Mouse (Mus musculus): ENCODE data around the gene Il22ra2. TPM values are rescaled to one million over a fixed set of nuclear protein-coding genes. Genes with fewer than 3 reads are reported as not detected.

Gene Il22ra2
- polyA plus RNA-seq, 1 experiment from 2014 or later = not detected

DNA sequence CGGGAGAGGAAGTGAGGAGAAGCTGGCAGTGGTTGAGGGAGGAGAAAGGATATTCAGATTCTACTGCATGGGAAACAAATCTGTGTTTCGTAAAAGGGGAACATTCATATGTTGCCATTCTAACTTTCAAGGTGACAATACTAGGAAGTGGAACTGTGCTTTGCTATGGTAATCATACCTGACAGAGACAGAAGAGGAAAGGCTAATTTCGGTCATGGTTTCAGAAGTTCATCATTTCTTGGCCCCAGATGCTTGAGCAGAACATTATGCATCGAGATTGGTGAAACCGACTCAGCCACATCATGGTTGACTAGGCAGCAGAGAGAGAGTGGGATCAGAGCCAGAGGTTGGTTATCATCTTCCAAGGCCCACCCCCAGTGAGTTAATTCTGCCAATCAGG is 47.2 kb downstream of the Il22ra2 start:
- H3K36me3 ChIP-seq = no peaks in the 10 kb centered on the region
- H3K4me1 ChIP-seq (replicated peaks) = no peaks in the 10 kb centered on the region
- no peak overlapping the region for H3K4me3 ChIP-seq (replicated peaks)
- H3K27me3 ChIP-seq (replicated peaks) = no peaks in the 10 kb centered on the region
- H3K9ac ChIP-seq = no peak overlapping the region
- ATAC-seq = no peak
- H3K4me2 ChIP-seq (replicated peaks) = no peak overlapping the region
- WGBS = 87% methylated on average over 5 of the region's 5 CpGs
- H3K27ac ChIP-seq = no peak overlapping the region
- no peaks in the 10 kb centered on the region for H3K9me3 ChIP-seq

DNA sequence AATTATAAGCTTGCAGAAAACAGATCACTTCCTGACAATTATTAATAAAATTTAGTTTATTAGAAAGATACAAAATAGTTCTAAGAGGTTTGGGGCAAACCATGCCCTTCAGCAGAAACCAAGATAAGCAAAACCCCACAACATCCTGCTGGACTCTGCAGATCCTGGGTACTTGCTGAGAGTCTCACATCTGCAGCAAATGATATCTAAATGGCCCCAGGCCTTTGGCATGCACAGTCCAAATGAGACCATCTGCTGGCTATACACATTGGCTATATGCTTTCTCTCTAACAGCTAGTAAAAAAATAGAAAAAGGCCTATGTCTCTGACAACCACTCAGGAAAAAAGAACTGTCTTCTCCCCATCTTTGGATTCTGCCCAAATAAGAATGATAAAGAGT is 50.2 kb downstream of the Il22ra2 start:
- Histone ChIP-seq H3K9ac (no peak overlapping the region), H3K4me3 (replicated peaks) (no peak overlapping the region), H3K4me1 (replicated peaks) (no peaks in the 10 kb centered on the region), H3K4me2 (replicated peaks) (no peak overlapping the region), H3K27ac (no peak overlapping the region), H3K36me3 (no peaks in the 10 kb centered on the region), H3K27me3 (replicated peaks) (no peaks in the 10 kb centered on the region), H3K9me3 (no peaks in the 10 kb centered on the region)
- ATAC-seq = no peak

DNA sequence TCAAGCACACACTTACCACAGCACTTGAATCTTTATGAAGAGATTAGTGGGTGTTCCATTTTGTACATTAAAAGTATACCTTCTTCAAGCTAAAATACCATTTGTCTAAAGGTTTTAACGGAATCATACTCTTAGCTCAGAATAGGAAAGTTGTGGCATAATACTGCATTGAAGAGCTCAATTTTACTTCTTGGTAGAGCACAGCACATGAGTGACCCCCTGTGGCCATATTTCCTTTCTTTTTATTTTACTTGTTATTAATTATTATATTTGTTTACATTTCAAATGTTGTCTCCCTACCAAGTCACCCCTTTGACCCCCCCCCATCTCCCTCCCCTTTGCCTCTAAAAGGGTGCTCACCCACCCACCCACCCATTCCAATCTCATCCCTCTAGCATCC is 51.3 kb downstream of the Il22ra2 start:
- Histone ChIP-seq H3K4me2 (replicated peaks) (no peak overlapping the region), H3K4me3 (replicated peaks) (no peak overlapping the region), H3K4me1 (replicated peaks) (no peaks in the 10 kb centered on the region), H3K9ac (no peak overlapping the region), H3K27ac (no peak overlapping the region), H3K27me3 (replicated peaks) (no peaks in the 10 kb centered on the region), H3K9me3 (no peaks in the 10 kb centered on the region), H3K36me3 (no peaks in the 10 kb centered on the region)
- 91% methylated on average over 1 of the region's 1 CpGs for whole genome bisulfite sequencing
- ATAC-seq = no peak

Other genes with a start within 250 kb of the Il22ra2 start
- 92.1 and 95.8 TPM in 2 replicates for gene Ifngr1, start 30.0 kb upstream of the Il22ra2 start, polyA plus RNA-seq (2015; fragmentation: Nextera tagmentation; extraction: Ambion mirVana)
- gene Il20ra, start 90.6 kb downstream of the Il22ra2 start, polyA plus RNA-seq (2015; fragmentation: Nextera tagmentation; extraction: Ambion mirVana) = 0.09 and 0.20 TPM in 2 replicates
- 0.52 and 0.77 TPM in 2 replicates for gene Slc35d3, start 229.5 kb downstream of the Il22ra2 start, polyA plus RNA-seq (2015; fragmentation: Nextera tagmentation; extraction: Ambion mirVana)

Measured in intestine, embryonic 15.5 days (tissue).